Mouse (Mus musculus) megakaryocyte, embryonic 14.5 days (primary cell): ENCODE results near the gene Crtc2.

Experiments used
- FLI1 ChIP-seq: IDR thresholded peaks from 2 replicates; pipeline ENCODE4 v1.6.1; 2012; ENCODE audit warnings: low read length, inconsistent platforms, mixed read lengths
- GATA1 ChIP-seq: IDR thresholded peaks from 3 replicates; pipeline ENCODE4 v1.6.1; 2012; ENCODE audit warnings: mixed read lengths, low read length, inconsistent platforms, borderline replicate concordance

GRCm38 (mm10) chr3:90212723-90213122 lies 41.2 kb upstream of the Crtc2 start:
- TF ChIP-seq GATA1 = no peak
- TF ChIP-seq FLI1 = no peak
